In genomic region chr1:166794622-166795244, GRCm38 (mm10) we compare ENCODE assay signal across 10 mouse cellular contexts.
A peak's percentile ranks its signal among the peaks of the same experiment; 100 is the strongest.
DNase-seq lines count a peak whose midpoint lies in the region; ATAC-seq lines count a peak whose summit lies in the region.
"Had no signal": no experiment of that assay in that cellular context is flagged by ENCODE, and none has a peak within 500 bp of the region (broad histone marks: within the 10 kb centered on the region; RNA-seq: fewer than 3 reads in every experiment).

No protein-coding gene starts in this region.

- H3K4me3 ChIP-seq in midbrain, embryonic 15.5 days = no peak overlapping the region
- H3K4me3 ChIP-seq: heart, embryonic 15.5 days; myocyte had no signal

- intact Hi-C loops in left cerebral cortex, postnatal 4 days (cut with DNase I) = loop anchor here (10.0 kb wide), 1 partner anchor 210 kb away; the partner anchor contains the start of gene Fam78b
- intact Hi-C loops in left cerebral cortex, postnatal 36 days (cut with DNase I) = loop anchor here (5.0 kb wide), 1 partner anchor 208 kb away; the partner anchor contains the start of gene Fam78b
- intact Hi-C loops in heart, postnatal 36 days (cut with DNase I) = loop anchor here (5.0 to 10.0 kb wide), 2 partner anchors 33 to 540 kb away; no protein-coding TSS in a partner anchor

- no peaks in the 10 kb centered on the region for H3K27me3 ChIP-seq in midbrain, embryonic 15.5 days (replicated peaks)
- H3K27me3 ChIP-seq: heart, embryonic 15.5 days had no signal

- H3K36me3 ChIP-seq in midbrain, embryonic 15.5 days (replicated peaks) = no peaks in the 10 kb centered on the region
- H3K36me3 ChIP-seq: heart, embryonic 15.5 days had no signal

- H3K9me3 ChIP-seq in midbrain, embryonic 15.5 days = no peaks in the 10 kb centered on the region
- H3K9me3 ChIP-seq: heart, embryonic 15.5 days had no signal

- H3K9ac ChIP-seq in midbrain, embryonic 15.5 days = no peak overlapping the region
- H3K9ac ChIP-seq: heart, embryonic 15.5 days had no signal

- H3K4me1 ChIP-seq in midbrain, embryonic 15.5 days = 0 out of 2 replicates have a peak, but pooled peaks cover 6% of the 10 kb centered on the region

- 48% methylated on average over 14 of the region's 14 CpGs for WGBS in midbrain, embryonic 15.5 days

- H3K27ac ChIP-seq in midbrain, embryonic 15.5 days = no peak overlapping the region
- H3K27ac ChIP-seq: heart, embryonic 15.5 days had no signal

- peak; percentile 35 for DNase-seq in adrenal gland, adult 2 months
- DNase-seq in adrenal gland, adult 8-10 months = no peak
- DNase-seq in left cerebral cortex, postnatal 4 days = peak; percentile 51
- DNase-seq in left cerebral cortex, postnatal 36 days (ENCODE audit: low spot score in 2 of 2) = no peak
- DNase-seq in cerebellum, adult 9-10 months = peak; percentile 61
- DNase-seq in heart, postnatal 36 days = no peak
- no peak for DNase-seq in ovary, postnatal 36 days (ENCODE audit: low spot score)

- H3K4me2 ChIP-seq in midbrain, embryonic 15.5 days = no peak overlapping the region
- H3K4me2 ChIP-seq: heart, embryonic 15.5 days had no signal

- ATAC-seq in midbrain, embryonic 15.5 days (replicated peaks) = 0 out of 2 replicates have a peak, but pooled peaks have one; percentile 17

Comparison
In these comparisons a context has a peak if more than half of its experiments do, and no peak if none do; other contexts are left out.
1. DNase-seq: peak in adrenal gland, adult 2 months (single experiment), left cerebral cortex, postnatal 4 days (single experiment) and cerebellum, adult 9-10 months (single experiment); none in adrenal gland, adult 8-10 months (single experiment), left cerebral cortex, postnatal 36 days (0 of 2), heart, postnatal 36 days (0 of 2) and ovary, postnatal 36 days (single experiment).